Mouse (Mus musculus) adrenal gland, postnatal 36 days (tissue): ENCODE measurements around the gene Olfr1189. TPM values are rescaled to one million over a fixed set of nuclear protein-coding genes. Genes with fewer than 3 reads are reported as not detected.
"Not testable (repeated sequence)": the region's sequence is repeated elsewhere in the genome, so short reads cannot be mapped to it uniquely, and the experiment has no call there.

Experiments used
- DNase-seq, 2 experiments: peaks; one replicate each; pipeline ENCODE4 v3.0.0; 2021; ENCODE audit warnings: mixed read lengths in 1 of 2
- long read RNA-seq, 2 experiments: library from polyadenylated mRNA; stranded (forward); transcript quantifications; one replicate each; pipeline ENCODE4 v2.0.0; 2021; ENCODE audit warnings: borderline sequencing depth in 2 of 2
- total RNA-seq, 2 experiments: library from RNA; stranded (reverse); gene quantifications; 2 replicates each; pipeline ENCODE4 v1.2.3; 2021

Gene Olfr1189
- not detected for total RNA-seq
- long read RNA-seq, experiment 1: 0 reads
- long read RNA-seq, experiment 2: 0 reads

GRCm38 (mm10) chr2:88586154-88586553 is at the start of gene Olfr1189:
Gene Olfr1189, plus strand, starts transcription at chr2:88586454.
- no peak for DNase-seq

GRCm38 (mm10) chr2:88556635-88557034 is 29.6 kb upstream of the Olfr1189 start, which contains the start of gene Olfr1188:
Gene Olfr1188, plus strand, starts transcription at chr2:88556935.
- DNase-seq: no peak

GRCm38 (mm10) chr2:88572696-88573095 is 13.6 kb upstream of the Olfr1189 start:
- DNase-seq: not testable (repeated sequence)

GRCm38 (mm10) chr2:88640242-88640641 is 54.0 kb downstream of the Olfr1189 start, which contains the start of gene Olfr1191-ps1:
Gene Olfr1191-ps1, plus strand, starts transcription at chr2:88640542.
- DNase-seq: not testable (repeated sequence)

Other genes starting within 250 kb of the Olfr1189 start
- not detected for gene Olfr1176, start 249.7 kb upstream of the Olfr1189 start, total RNA-seq
- gene Olfr1177-ps, start 240.0 kb upstream of the Olfr1189 start, total RNA-seq: not detected
- not detected for gene Olfr1178, start 199.4 kb upstream of the Olfr1189 start, total RNA-seq
- gene Olfr1179, start 180.0 kb upstream of the Olfr1189 start, total RNA-seq: not detected
- gene Olfr1180, start 167.3 kb upstream of the Olfr1189 start, total RNA-seq: not detected
- not detected for gene Olfr1181, start 160.3 kb upstream of the Olfr1189 start, total RNA-seq
- gene Gm13757, start 137.3 kb upstream of the Olfr1189 start, total RNA-seq: not detected
- gene Olfr1183, start 131.6 kb upstream of the Olfr1189 start, total RNA-seq: not detected
- gene Olfr1184, start 102.9 kb upstream of the Olfr1189 start, total RNA-seq: not detected
- not detected for gene Olfr1185-ps1, start 93.1 kb upstream of the Olfr1189 start, total RNA-seq
- not detected for gene Olfr1186, start 67.9 kb upstream of the Olfr1189 start, total RNA-seq
- gene Olfr1188, start 29.5 kb upstream of the Olfr1189 start, total RNA-seq: not detected
- under 1 TPM in 1 of 2 experiments, not detected in 1; 0.03 TPM for gene Olfr1191-ps1, start 54.1 kb downstream of the Olfr1189 start, total RNA-seq
- gene Olfr1192-ps1, start 62.1 kb downstream of the Olfr1189 start, total RNA-seq: not detected
- not detected for gene Olfr1193, start 89.2 kb downstream of the Olfr1189 start, total RNA-seq
- not detected for gene Olfr1195, start 102.7 kb downstream of the Olfr1189 start, total RNA-seq
- gene Olfr1196, start 118.1 kb downstream of the Olfr1189 start, total RNA-seq: not detected
- not detected for gene Olfr1197, start 145.9 kb downstream of the Olfr1189 start, total RNA-seq
- not detected for gene Olfr1198, start 164.9 kb downstream of the Olfr1189 start, total RNA-seq
- gene Olfr1199, start 174.0 kb downstream of the Olfr1189 start, total RNA-seq: not detected
- not detected for gene Olfr1200, start 184.0 kb downstream of the Olfr1189 start, total RNA-seq
- not detected for gene Olfr1201, start 206.6 kb downstream of the Olfr1189 start, total RNA-seq
- gene Olfr1202, start 228.0 kb downstream of the Olfr1189 start, total RNA-seq: not detected
- not detected for gene Olfr1205, start 243.3 kb downstream of the Olfr1189 start, total RNA-seq